Mouse (Mus musculus) cerebellum, postnatal 25 days (tissue): ENCODE data around the gene Ube2g2.

Experiments used
- DNase-seq, 2 experiments: peaks; one replicate each; pipeline ENCODE4 v3.0.0; 2021; ENCODE audit warnings: mixed read lengths in 2 of 2

Ube2g2 gene

DNA sequence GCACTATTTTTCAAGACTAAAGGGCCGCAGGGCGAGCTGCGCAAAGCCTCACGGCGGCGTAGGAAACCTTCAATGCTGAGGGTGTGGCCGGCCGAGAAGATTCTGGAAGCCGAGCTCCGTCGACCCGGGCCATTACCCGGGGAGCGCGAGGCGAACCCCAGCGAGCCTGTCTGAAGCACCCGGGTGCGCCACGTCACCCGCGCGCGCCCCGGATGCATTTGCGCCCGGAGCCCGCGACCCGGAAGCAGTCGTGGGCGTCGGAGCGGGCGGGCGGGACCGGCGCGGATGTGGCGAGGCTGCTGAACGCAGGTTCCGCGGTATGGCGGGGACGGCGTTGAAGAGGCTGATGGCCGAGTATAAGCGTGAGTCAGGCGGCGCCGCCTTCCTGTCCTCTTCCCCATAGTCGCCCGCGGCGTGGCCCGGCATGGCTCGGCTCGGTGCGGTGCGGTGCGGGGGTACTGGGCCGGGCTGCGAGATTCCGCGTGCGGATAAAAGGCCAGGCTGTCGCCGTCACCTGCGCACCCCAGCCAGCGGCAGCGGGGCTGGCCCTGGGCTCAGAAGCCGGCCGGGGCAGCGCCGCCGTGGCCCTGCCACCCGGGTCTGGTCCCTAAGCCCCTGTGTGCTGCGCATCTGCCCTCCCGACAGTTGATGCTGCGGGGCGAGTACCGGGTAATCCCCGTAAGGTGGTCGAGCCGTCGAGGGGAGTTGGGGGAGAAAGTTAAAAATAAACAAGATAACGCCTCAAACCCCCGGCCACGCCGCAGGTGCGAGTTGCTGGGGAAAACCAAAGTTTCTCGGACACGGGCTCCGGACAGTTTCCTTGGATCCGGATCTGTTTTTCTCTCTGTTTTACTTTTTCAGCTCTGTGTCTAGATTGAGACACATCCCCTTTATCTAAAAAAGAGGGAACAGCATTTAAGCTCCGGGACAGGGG lies at the start of gene Ube2g2:
Gene Ube2g2, plus strand, starts transcription at position 221 of the 934 bp plus-strand sequence.
- peak; percentile 96 to 98 for DNase-seq

DNA sequence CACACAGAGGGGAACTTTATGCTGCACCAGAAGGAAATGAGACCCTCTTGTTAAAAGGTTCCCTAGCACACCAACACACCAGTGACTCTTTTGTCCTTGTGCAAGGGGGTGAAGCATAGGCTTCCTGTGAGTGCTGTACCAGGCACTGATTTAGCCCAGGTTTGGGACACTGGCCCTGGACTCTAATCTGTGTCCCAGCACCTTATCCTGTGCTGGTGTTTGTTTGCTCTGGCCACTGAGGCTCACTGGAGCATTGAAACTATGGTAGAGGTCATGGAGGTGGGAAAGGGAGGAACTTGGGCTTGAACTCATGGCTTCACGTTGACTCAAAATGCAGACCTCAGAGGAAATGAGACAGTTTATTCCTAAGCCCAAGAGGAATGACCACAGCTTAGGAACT lies 48.9 kb upstream of the Ube2g2 start:
- no peak for DNase-seq

DNA sequence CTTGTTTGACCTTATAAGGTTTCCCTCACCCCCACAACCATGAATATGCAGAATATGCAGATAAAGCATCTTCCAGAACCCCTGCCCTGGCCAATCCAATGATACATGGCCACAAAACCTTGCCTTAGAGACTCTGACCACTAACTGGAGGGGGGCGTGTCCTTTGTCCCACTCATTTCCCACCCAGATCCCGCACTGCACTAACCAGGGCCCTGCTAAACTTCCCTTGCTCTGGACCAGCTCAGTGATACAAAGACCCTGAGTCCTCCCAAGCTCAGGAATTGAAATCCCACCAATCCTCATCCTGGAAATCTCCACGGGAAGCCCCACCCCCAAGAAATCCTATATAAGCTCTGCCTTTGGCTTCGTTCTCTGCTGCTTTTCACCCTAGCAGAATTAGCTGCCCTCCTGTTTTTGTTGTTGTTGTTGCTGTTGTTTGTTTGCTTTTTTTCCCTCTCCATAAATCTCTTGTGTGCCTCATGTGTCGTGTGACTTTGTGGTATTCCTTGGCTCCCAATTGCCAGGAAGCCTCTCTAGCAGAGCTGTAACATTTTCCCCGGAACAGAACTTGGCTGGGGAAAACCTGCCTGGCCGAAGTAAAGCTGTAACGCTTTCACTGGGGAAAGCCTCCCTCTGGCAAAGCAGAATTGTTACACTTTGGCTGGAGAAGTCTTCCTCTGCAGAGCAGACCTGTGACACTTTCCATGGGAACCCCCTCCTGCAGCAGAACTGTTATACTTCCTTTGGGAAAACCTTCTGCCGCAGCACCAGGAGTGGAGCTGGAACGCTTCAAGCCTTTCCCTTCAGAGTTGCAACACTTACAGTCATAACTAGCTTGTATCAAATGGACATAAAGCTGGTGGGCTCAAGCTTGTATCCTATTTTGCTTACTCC lies 41.8 kb upstream of the Ube2g2 start:
- no peak for DNase-seq

- DNase-seq = no peak
Observed at GRCm38 (mm10) chr10:77581023-77581407, 41.1 kb upstream of the Ube2g2 start.

DNA sequence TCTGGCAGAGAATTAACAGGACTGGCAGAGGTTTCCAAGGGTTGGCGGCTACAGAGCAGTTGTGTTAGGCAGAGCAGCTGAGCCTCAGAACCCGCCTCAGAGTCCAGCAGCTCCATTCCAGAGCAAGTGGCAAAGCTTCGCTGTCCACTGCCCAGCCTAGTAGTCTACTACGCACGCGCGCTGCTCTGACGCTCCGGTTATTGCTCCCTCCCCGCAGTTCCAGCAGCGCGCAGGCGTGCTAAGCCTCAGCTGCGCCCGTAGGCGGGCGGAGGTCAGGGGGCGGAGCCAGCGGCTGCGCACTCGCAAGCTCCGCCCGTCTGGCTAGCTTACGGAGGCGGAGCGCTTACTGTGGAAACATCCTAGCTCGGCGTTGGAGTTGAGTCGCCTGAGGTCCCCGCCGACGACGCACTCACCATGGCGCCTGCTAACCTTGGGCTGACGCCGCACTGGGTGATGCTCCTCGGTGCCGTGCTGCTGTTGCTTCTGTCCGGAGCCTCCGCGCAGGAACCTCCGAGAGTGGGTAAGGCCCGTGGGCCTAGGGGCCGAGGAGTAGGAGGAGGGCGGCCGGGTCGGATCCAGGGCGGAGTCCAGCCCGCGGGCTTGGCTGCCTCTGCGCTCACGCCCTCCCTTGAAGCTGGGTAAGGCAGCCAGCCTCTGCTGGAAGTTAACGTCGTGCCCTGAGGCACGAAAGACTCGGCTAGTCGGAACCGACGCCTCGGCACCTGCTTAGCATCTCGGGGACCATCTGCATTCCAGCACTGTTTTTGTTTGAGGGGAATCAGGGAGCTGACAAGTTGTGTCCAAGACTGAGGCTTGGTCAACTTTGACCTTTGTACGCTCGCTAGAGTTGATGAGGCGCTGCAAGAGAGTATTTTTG lies 40.4 kb upstream of the Ube2g2 start, which contains the start of gene Pttg1ip:
Gene Pttg1ip, plus strand, starts transcription at position 313 of the 877 bp plus-strand sequence.
- DNase-seq = peak; percentile 94 to 98

DNA sequence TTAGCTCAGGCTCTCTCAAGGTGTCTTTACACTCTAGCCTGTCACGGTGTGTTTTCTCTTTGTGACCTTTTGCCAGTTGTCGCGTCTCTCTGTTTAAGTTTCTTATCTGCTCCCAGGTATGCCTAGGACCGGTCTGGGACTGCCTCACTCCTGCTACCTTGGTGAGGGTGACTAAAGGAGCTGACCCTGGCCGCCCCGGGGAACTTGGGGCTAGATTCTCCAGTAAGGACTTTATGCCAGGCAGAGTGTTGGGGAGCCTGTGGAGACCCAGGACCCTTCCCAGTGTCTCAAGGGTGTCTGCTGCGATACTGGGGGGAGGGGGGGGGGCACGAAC lies 39.8 kb upstream of the Ube2g2 start:
- no peak for DNase-seq

DNA sequence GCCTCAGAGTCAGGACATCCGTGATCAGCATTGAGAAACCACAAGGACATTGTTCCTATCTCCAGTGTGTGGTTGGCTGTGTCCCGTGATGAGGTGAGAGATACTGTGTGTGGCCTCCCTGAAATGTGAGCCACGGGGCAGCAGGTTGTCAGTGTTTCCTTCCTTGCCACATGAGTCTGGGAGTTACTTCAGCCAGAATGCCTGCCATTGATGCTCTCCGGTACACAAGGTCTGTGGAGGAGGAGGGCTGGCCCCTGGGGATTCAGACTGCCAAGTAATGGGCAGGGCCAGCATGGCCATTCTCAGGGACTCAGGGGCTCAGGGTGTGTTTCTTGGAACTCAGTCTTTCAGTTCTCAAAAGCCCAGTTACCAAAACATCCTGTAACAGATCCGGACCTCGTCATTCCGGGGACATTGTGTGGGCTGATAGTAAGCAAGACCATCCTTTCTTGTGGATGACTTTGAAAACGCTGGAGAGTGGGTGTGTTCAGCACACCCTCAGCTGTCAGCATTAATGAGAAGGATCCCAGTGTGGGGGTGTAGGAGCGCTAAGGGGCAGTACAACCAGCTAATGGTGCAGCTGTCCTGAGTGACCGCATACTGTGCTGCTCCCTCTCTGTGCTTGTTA lies 38.2 kb upstream of the Ube2g2 start:
- DNase-seq = no peak

- DNase-seq = no peak
Observed at GRCm38 (mm10) chr10:77586637-77587036, 35.4 kb upstream of the Ube2g2 start.

- no peak for DNase-seq
Observed at GRCm38 (mm10) chr10:77587091-77587775, 34.8 kb upstream of the Ube2g2 start.

DNA sequence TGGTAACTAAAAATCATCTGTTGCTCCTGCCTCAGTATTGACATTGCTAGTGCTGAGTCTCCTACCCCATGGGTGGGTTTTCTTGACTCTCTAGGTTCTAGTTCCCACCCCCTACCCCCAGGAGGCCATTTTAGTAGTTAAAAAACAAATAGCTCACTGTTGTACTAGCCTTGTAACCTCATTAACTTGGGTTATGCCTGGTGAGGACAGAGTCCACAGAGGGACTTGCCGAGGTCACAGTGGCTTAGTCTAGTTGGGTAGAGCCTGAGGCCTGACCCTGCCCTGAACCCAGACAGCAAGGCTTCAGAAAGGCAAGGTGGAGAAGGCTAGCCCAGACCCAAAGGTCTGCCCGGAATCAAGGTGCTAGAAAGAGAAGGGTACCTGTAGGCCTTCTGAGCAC lies 34.0 kb upstream of the Ube2g2 start:
- no peak for DNase-seq

- no peak for DNase-seq
Observed at GRCm38 (mm10) chr10:77589117-77589516, 33.0 kb upstream of the Ube2g2 start.

- DNase-seq = peak; percentile 20 to 45
Observed at GRCm38 (mm10) chr10:77589749-77590148, 32.3 kb upstream of the Ube2g2 start.

- DNase-seq = peak; percentile 71 to 80
Observed at GRCm38 (mm10) chr10:77590812-77591211, 31.3 kb upstream of the Ube2g2 start.

GRCm38 (mm10) chr10:77591546-77591945 lies 30.5 kb upstream of the Ube2g2 start:
- DNase-seq = no peak

DNA sequence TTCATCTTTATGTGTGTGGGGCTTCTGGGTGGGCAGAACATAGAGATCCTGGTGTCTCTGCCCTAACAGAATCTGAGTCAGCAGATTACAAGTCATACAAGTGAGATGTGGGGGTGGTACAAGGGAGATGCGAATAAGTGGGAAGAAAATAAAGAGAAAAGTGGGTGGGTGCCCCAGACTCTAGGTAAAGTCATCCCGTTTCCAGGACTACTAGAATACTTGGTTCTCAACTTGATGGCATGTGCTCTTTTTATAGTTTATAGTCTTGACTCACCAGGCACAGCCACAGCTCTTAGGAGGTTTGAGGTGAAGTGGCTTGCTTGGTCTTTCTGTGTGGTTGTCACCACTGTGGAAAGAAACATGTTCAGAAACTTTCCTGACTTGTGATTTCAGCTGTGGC lies 26.0 kb upstream of the Ube2g2 start:
- DNase-seq = no peak

- DNase-seq = no peak
Observed at GRCm38 (mm10) chr10:77603021-77603420, 19.1 kb upstream of the Ube2g2 start.

GRCm38 (mm10) chr10:77604111-77604510 lies 18.0 kb upstream of the Ube2g2 start:
- DNase-seq = no peak

- peak in 1 of 2 experiments; percentile 34 for DNase-seq
Observed at GRCm38 (mm10) chr10:77604958-77605357, 17.1 kb upstream of the Ube2g2 start.

DNA sequence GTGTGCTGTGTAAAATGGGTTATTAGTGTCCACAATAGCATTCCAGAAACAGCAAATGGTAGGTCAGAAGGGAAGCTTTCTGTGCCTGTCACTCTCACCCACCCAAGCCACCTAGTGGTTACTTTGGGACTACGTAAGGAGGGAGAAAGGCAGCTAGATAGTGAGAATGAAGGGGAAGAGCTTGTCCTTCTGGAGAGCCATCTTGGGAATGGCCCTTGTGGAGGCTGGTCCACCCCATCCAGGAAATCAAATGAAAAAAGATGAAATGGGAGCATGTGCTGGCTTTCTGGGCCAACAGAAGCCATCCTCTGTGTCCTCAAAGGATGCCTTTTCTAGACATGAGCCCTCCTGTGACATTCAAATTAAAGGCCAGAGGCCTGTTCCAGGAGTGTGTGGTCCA lies 16.7 kb upstream of the Ube2g2 start:
- peak in 1 of 2 experiments; percentile 47 for DNase-seq

- DNase-seq = peak; percentile 96 to 97
Observed at GRCm38 (mm10) chr10:77605908-77606826, 15.9 kb upstream of the Ube2g2 start, which contains the start of the genes Sumo3 and Gm49325. Gene Sumo3 (plus strand): TSS chr10:77606097. Gene Gm49325 (plus strand): TSS chr10:77606197.
